Mouse (Mus musculus) testis, adult 2 months (tissue): ENCODE data around the gene Cdon.

Source experiments
- CTCF ChIP-seq: fragments of 200-500 bp; IDR thresholded peaks from 2 replicates; pipeline ENCODE4 v1.5.1; 2012; ENCODE audit warnings: low read depth, mild to moderate bottlenecking, inconsistent platforms, low read length, moderate library complexity; ENCODE audit not compliant: control insufficient read depth, insufficient read depth, insufficient replicate concordance
- POLR2A ChIP-seq: fragments of 200-500 bp; IDR thresholded peaks from 2 replicates; pipeline ENCODE4 v1.6.1; 2012; ENCODE audit warnings: low read depth, mild to moderate bottlenecking, inconsistent platforms, low read length, moderate library complexity; ENCODE audit not compliant: control insufficient read depth

DNA sequence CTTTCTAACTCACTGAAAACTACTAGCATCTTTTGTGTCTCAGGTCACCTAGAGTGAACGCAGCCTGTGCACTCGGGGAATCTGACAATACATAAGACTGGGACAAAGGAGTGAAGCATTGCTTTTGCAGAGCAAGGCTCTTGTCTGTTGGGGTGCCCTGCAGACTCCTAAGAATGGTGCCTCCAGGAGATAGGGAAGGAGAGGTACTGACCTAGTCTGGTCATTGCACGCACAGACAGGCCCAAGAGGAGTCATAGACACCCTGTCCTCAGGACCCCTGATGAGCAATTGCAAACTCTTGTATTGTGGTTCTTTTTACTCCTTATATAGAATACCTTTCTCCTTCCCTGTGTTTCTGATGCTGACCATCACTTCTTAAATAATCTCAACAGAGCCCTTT, 13.4 kb downstream of the Cdon start:
- no peak for TF ChIP-seq CTCF
- TF ChIP-seq POLR2A, result no peak
